Mouse (Mus musculus) large intestine, adult 2 months (tissue): ENCODE measurements around the gene Tom1l2. TPM values are rescaled to one million over a fixed set of nuclear protein-coding genes. Genes with fewer than 3 reads are reported as not detected.

ENCODE experiments used
- DNase-seq: peaks from one replicate; pipeline ENCODE4 v3.0.0-alpha.2; 2012; ENCODE audit warnings: low read depth, low spot score
- WGBS: fragments of 180-500 bp; shearing (Covaris S2); methylation state at CpG from one replicate; pipeline ENCODE4 v1.1.7; 2018; 5-methylcytosine and 5-hydroxymethylcytosine counted together
- polyA plus RNA-seq: library from polyadenylated mRNA; depleted of rRNA; stranded (reverse); fragments of >200 nt; gene quantifications from 2 replicates; pipeline ENCODE4 v1.2.3, GENCODE M21; 2012

The Tom1l2 gene
- polyA plus RNA-seq, 1 experiment, result 41.5 TPM

DNA sequence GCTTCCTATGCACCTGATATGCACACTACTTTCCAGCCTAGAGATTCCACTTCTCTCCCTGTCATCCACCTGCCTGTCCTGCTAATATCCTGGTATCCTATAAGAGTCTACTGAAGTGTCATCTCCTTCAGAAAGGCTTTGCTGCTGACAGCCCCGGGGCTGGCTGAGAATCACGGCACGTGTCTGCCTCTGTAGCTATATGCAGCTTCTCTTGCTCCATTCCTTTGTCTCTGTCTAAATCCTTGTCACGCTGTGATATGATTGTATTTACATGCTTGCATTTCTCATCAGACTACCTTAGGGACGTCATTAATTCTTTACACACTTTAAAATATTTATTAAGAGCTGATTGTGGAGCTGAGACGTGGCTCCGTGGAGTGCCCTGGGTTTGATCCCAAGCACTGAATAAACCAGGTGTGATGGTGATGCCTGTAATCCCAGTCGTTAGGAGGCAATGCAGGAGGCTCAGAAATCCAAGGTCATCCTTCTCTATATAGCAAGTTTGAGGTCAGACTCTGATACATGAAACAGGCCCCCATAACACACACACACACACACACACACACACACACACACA, 75.5 kb downstream of the Tom1l2 start:
- WGBS, result 80% methylated on average over 8 of the region's 8 CpGs
- DNase-seq, result no peak

- DNase-seq, result no peak
- WGBS, result 87% methylated on average over 6 of the region's 6 CpGs
These were observed 76.2 kb downstream of the Tom1l2 start for GRCm38 (mm10) chr11:60276408-60277093.

DNA sequence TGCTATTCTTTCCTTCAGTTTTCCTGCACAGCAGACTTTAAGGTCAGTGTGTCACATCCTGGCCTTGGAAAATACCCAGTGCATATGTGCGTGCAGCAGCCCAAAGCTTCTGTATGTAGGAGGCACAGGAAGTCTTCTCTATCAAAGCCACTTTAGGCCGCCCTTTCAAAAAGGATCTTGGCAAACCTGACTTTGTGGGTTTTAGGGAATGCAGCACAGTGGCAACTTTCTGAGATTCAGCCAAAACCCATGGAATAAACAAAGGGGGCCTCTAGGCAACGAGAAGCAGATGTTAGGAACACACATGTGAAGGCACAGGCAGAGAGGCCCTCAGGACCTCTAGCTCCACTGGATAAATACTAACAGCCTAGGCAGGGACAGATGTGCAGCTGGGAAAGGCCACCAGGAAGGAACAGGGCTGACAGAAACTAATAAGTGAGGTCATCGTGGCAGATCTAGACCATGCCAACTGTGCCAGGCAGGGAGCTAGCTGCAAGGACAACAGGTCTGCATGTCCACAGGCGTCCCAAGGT, 79.4 kb downstream of the Tom1l2 start:
- 67% methylated on average over 5 of the region's 5 CpGs for WGBS
- no peak for DNase-seq

GRCm38 (mm10) chr11:60268563-60268962, 84.1 kb downstream of the Tom1l2 start:
- no peak for DNase-seq
- WGBS, result 78% methylated on average over 3 of the region's 3 CpGs

DNA sequence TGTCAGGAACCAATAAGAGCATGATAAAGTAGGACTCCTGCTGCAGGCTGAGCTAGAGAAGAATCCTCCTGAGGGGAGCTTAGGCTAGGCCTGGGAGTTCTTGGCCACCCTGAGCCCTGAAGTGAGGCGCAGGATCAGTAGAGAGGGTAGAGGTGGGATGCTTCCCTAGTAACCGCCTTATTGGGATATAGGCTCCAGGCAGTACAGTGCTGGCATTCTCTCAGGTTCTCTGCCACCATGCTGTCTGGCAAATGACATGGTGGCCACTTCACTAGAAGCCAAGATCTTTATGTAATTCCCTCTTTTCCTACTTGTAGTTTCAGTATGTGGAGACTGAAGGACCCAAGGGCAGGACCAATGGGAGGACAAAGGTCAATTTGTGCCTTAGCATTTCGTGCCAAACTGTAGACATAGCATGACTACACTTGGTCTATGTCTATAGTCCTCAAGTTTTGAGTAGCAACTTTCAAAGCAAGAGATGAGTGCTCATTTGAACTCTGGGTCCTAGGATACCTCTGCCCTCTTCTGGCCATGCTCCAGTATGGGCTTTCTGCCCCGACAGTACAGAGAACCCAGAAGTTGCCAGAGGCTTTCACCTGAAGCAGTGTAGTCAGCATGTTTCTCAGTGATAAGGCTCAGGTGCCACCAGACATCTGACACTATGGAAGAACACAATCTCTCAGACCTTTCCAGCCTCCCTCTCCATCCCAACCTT, 87.3 kb downstream of the Tom1l2 start:
- no peak for DNase-seq
- 74% methylated on average over 4 of the region's 4 CpGs for WGBS

DNA sequence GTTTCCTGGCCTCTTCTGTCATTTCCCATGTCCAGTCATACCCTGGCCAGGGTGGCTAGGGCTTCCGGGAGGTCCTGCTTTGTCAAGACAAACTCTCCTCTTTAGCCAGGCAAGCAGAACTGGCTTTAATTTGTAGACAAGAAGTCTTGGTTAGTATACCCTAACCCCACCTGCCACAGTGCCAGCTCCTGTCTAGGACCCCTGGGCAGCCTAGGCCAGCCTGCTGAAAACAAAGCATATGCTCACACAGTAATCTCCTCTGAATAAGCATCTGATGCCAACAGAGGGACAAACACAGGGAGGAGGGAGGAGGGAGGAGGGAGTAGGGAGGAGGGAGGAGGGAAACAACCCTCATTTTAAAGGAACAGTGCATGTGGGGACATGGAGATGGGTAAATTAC, 88.1 kb downstream of the Tom1l2 start:
- 94% methylated on average over 1 of the region's 1 CpGs for WGBS
- DNase-seq, result no peak

DNA sequence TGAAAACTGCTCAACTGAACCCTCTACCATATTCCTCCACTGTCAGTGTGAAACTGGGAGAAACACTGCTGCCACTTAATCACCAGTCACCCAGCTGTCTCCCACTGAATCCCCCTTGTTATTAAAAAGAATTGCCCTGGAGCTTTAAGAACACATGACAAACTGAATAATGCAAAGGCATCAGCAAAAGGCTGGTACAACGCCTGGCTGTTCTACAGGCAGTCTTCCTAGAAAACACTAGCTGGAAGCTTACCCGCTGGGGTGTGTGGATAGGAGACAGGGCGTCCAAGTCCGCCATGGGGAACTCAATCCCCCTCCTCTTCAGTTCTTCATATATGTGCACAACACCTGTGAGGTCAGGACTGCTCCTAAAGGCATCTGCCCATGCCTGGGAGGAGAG, 90.3 kb downstream of the Tom1l2 start:
- no peak for DNase-seq
- 85% methylated on average over 4 of the region's 4 CpGs for WGBS

GRCm38 (mm10) chr11:60260743-60261142, 92.0 kb downstream of the Tom1l2 start:
- DNase-seq, result no peak
- WGBS, result 94% methylated on average over 3 of the region's 3 CpGs

DNA sequence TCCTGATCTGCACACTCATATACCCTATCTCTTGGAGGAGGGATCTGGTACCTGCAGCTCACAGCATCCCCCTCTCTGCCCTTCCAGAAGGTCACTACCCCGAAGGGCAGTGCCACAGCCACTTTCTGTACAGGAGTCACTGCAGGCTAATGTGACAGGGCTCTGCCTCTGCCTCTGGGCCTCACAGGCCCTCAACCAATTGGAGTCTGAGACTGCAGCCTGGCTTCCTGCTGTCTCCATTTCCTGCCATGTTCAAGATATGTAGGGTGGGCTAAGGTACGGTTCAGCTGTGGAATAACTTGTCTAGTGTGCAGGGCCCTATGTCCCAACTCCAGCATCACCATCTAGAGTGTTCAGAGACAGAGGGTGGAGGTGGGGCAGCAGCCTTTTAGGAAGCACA, 95.0 kb downstream of the Tom1l2 start:
- WGBS, result 73% methylated on average over 2 of the region's 2 CpGs

DNA sequence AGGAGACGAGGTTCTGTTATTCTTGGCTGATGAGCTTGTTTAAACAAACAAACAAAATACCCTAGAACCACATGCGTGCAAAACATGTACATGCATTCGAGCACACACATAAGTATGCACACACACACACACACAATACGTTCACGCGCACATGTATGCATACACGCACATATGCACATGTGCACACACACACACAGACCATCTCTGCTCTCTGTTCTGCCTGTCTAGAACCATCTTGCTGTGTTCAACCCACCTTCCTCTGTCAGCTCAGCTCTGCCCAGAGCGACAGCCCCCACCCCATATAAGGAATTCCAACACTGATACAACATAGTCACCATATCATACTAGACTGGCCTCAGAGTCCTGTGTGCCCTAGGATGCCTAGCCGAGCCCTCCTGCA, 96.0 kb downstream of the Tom1l2 start:
- DNase-seq, result no peak
- WGBS, result 83% methylated on average over 9 of the region's 9 CpGs

More for the DNA sequence above, 95.0 kb downstream of the Tom1l2 start:
- DNase-seq, result no peak

GRCm38 (mm10) chr11:60256176-60256681, 96.5 kb downstream of the Tom1l2 start:
- WGBS, result 65% methylated on average over 6 of the region's 6 CpGs
- no peak for DNase-seq

GRCm38 (mm10) chr11:60255639-60256038, 97.1 kb downstream of the Tom1l2 start:
- no peak for DNase-seq
- WGBS, result 76% methylated on average over 3 of the region's 3 CpGs

DNA sequence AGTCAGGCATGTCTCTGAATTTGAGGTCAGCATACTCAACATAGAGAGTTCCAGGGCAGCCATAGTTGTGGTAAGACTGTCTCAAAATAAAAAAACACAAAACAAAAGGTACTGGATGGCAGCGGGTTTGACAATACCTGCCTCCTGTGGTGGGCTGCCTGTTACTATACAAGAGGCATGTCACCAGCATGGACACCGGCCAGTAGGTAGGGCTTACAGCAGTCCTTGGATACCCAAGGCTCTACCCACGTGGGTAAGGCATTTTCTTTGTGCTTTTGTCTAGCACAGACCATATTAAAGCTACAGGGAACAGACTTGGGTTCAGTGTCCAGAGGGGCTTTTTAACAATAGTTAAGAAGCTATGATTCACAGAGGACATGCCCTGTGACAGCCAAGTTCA, 97.5 kb downstream of the Tom1l2 start:
- no peak for DNase-seq
- WGBS, result 89% methylated on average over 3 of the region's 3 CpGs

GRCm38 (mm10) chr11:60254308-60254707, 98.4 kb downstream of the Tom1l2 start:
- DNase-seq, result no peak
- 92% methylated on average over 5 of the region's 5 CpGs for WGBS

DNA sequence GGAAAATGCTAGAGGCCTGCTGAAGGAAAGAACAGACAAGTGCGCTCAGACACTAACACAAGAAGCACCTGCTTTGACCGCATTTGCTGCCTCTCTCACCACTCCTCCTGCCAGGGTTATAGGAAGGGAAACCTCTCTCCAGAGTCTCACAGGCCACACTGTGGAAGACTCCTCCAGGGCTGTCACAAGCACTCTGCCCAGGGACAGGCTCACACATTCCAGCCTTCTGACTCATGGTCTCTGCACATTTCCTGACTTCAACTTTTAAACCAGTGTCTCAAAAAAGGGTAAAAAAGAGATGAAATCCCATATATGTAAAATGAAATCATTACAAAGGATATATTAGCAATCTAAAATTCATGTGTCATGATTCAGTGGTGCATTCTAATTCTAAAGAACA, 99.2 kb downstream of the Tom1l2 start:
- 87% methylated on average over 2 of the region's 2 CpGs for WGBS
- DNase-seq, result no peak

DNA sequence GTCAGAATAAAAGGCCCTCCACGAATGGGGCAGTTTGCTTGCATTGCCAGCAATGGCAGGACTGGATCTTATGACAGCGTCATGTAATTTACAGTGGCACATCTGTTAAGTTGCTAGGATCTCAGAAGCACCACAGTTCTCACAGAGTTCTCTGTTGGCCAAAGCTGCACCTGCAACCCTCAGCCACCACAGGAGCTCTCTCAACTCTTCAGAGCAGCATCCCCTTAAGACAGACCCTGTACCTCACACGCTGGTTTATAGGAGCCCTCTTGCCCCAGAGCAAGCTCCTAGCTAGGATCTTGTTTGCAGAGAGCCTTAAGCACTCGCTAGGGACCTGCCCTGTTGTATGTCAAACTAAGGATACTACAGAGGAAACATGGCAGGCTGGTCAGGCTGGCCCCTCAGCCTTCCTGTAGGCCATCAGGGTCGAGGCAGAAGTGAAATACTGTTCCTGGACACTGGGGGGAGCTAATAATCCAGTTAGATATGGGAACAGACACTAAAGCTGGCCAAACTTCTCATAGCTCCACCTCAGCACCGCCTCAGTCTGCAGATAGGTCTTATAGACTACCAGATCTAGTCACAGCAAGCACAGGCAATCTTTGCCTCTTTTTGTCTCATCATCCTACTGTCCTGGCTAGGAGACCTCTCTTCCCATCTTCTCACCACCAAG, 101.6 kb downstream of the Tom1l2 start:
- no peak for DNase-seq
- WGBS, result 55% methylated on average over 6 of the region's 6 CpGs

DNA sequence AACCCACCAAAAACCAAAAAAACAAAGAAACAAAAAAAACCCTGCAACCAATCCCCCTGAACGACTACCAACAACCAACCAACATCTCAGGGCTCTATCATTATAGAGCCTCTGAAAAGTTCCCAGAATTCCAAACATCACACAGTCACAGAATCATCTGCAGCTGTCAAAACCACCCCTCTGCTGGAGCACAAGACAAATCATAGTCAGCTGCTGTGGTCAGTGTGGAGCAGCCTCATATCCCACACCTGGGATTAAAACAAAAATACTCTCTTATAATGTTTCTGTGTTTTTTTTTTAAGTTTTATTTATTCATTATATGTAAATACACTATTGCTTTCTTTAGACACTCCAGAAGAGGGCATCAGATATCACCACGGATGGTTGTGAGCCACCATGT, 102.8 kb downstream of the Tom1l2 start:
- no peak for DNase-seq
- WGBS, result 94% methylated on average over 2 of the region's 2 CpGs

GRCm38 (mm10) chr11:60248596-60249404, 103.9 kb downstream of the Tom1l2 start:
- DNase-seq, result no peak
- WGBS, result 68% methylated on average over 13 of the region's 13 CpGs
